Mouse (Mus musculus): ENCODE data around the gene Asb15.

GRCm38 (mm10) chr6:24564081-24564480 lies 36.1 kb downstream of the Asb15 start:
- TF ChIP-seq CTCF (IDR thresholded peaks at IDR 0.05; ENCODE audit: borderline replicate concordance, insufficient read depth, low read length), result no peak
- TF ChIP-seq POLR2A (IDR thresholded peaks at IDR 0.05; ENCODE audit: low read depth, low read length), result no peak

All from embryonic fibroblast, embryonic 13.5 days (primary cell).